Mouse (Mus musculus) brain, embryonic 14.5 days (tissue): ENCODE results near the gene Cdt1.

ENCODE experiments used
- CTCF ChIP-seq: fragments of 200-500 bp; IDR thresholded peaks from 2 replicates; pipeline ENCODE4 v1.5.1; 2012; ENCODE audit warnings: inconsistent platforms, mild to moderate bottlenecking, moderate library complexity, borderline replicate concordance; ENCODE audit not compliant: insufficient read depth, insufficient read length; ENCODE audit errors: extremely low read depth
- POLR2A ChIP-seq: fragments of 200-500 bp; IDR thresholded peaks from 2 replicates; pipeline ENCODE4 v1.6.1; 2012; ENCODE audit warnings: mild to moderate bottlenecking, inconsistent platforms, borderline replicate concordance; ENCODE audit not compliant: poor library complexity, insufficient read depth, insufficient read length, severe bottlenecking; ENCODE audit errors: extremely low read depth

- TF ChIP-seq CTCF = no peak
- TF ChIP-seq POLR2A = no peak
Observed at GRCm38 (mm10) chr8:122547815-122548214, 20.0 kb upstream of the Cdt1 start.
